Mouse (Mus musculus) heart, postnatal 0 days (tissue): ENCODE data around the gene 2310022A10Rik. TPM values are rescaled to one million over a fixed set of nuclear protein-coding genes. Genes with fewer than 3 reads are reported as not detected.

Experiments used
- ATAC-seq: fragments of 200-750 bp; cut with Nextera tagmentation; 2 replicates; pipeline ENCODE4 v1.8.0; 2017; ENCODE audit warnings: low read depth, moderate number of reproducible peaks, moderate library complexity; ENCODE audit not compliant: insufficient read depth
- DNase-seq: peaks from one replicate; pipeline ENCODE4 v3.0.0-alpha.2; 2016; ENCODE audit warnings: low spot score
- H3K27ac ChIP-seq: fragments of 300-500 bp; sonication (generic); 2 replicates; pipeline ENCODE4 v1.5.1; 2014; ENCODE audit warnings: low read depth, mild to moderate bottlenecking
- H3K27me3 ChIP-seq: fragments of 300-500 bp; sonication (generic); 2 replicates; pipeline ENCODE4 v1.6.1; 2014; ENCODE audit warnings: low read length, mixed read lengths; ENCODE audit not compliant: control insufficient read depth, insufficient read depth
- H3K36me3 ChIP-seq: fragments of 300-500 bp; sonication (generic); replicated peaks from 2 replicates; pipeline ENCODE4 v1.6.1; 2014; ENCODE audit warnings: low read length, mixed read lengths; ENCODE audit not compliant: control insufficient read depth, insufficient read depth
- H3K4me1 ChIP-seq: fragments of 300-500 bp; sonication (generic); 2 replicates; pipeline ENCODE4 v1.6.1; 2014; ENCODE audit warnings: antibody characterized with exemption; ENCODE audit not compliant: control insufficient read depth, insufficient read depth
- H3K4me2 ChIP-seq: fragments of 300-500 bp; sonication (generic); 2 replicates; pipeline ENCODE4 v1.6.1; 2014; ENCODE audit warnings: low read depth, mild to moderate bottlenecking, low read length, moderate library complexity
- H3K4me3 ChIP-seq: fragments of 300-500 bp; sonication (generic); 2 replicates; pipeline ENCODE4 v1.5.1; 2014; ENCODE audit warnings: low read depth, low read length
- H3K9ac ChIP-seq: fragments of 300-500 bp; sonication (generic); replicated peaks from 2 replicates; pipeline ENCODE4 v1.6.1; 2014; ENCODE audit warnings: low read depth, low read length, mixed read lengths
- H3K9me3 ChIP-seq: fragments of 300-500 bp; sonication (generic); replicated peaks from 2 replicates; pipeline ENCODE4 v1.6.1; 2016; ENCODE audit warnings: low read length; ENCODE audit not compliant: control insufficient read depth
- CTCF ChIP-seq: IDR thresholded peaks from 2 replicates; pipeline ENCODE4 v1.5.1; 2016; ENCODE audit warnings: antibody characterized with exemption, control low read depth, low read depth
- EP300 ChIP-seq: IDR thresholded peaks from 2 replicates; pipeline ENCODE4 v1.6.1; 2016; ENCODE audit warnings: antibody characterized with exemption, low read depth
- WGBS: fragments of 180-500 bp; shearing (Covaris S2); extraction: QIAGEN DNeasy Blood & Tissue Kit; methylation state at CpG from one replicate; pipeline ENCODE4 v1.1.7; 2014; 5-methylcytosine and 5-hydroxymethylcytosine counted together
- polyA plus RNA-seq: library from polyadenylated mRNA; unstranded; fragments of >200 nt; fragmentation: Nextera tagmentation; extraction: Ambion mirVana; gene quantifications from 2 replicates; pipeline ENCODE4 v1.2.1, GENCODE M21; 2015
- total RNA-seq: library from RNA; depleted of rRNA; stranded (reverse); fragments of >200 nt; gene quantifications from 2 replicates; pipeline ENCODE4 v1.2.3, GENCODE M21; 2014; ENCODE audit warnings: low replicate concordance

Gene 2310022A10Rik
- total and polyA plus RNA-seq, 2 experiments from 2014 or later: 3.8 to 39.7 TPM

DNA sequence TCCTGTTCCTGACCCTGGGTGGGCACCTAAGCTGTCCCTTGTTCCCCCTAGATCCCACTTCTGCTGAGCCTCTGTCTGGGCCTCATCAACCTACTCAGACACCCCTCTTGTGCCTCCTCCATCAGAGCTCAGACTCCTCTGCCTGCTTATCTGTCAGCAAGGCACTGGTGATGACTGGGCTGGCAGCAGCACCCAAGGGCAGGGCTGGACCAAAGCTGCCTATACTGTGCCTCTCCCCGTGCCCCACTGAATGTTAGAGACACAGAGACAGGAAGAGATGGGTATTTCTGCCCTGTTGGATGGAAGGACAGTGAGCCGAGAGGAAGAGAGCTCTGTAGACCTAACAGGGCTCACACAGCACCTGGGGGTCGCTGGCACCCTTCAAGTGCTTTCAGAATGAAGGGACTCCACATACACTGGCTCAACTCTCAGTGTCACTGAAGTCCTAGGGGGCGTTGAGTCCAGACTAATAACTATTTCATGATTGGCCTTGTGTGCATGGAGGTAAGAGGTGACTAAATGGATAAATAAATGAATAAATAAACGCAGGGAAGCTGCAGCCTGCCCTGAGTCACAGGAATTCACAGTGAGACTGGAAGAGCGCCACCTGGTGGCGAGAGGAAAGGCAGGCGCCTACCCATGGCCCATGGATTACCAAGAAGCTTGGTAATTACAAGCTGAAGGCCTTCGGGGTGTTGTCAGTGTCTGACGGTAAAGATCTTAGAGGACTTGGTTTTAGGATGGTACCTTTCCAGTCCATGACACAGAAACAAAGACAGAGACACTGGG, 26.8 kb upstream of the 2310022A10Rik start:
- no peak overlapping the region for H3K4me3 ChIP-seq
- H3K9me3 ChIP-seq: no peaks in the 10 kb centered on the region
- no peak overlapping the region for H3K27ac ChIP-seq
- DNase-seq: peak; percentile 79
- TF ChIP-seq CTCF (peak; percentile 96), EP300 (no peak)
- 20% methylated on average over 10 of the region's 10 CpGs for WGBS
- no peak overlapping the region for H3K4me2 ChIP-seq
- H3K27me3 ChIP-seq: no peaks in the 10 kb centered on the region
- H3K36me3 ChIP-seq: 0 out of 2 replicates have a peak, but pooled peaks cover 2% of the 10 kb centered on the region
- no peak overlapping the region for H3K9ac ChIP-seq
- ATAC-seq: peak; percentile 72
- H3K4me1 ChIP-seq: no peaks in the 10 kb centered on the region; the same call in 1 of the 2 replicates

DNA sequence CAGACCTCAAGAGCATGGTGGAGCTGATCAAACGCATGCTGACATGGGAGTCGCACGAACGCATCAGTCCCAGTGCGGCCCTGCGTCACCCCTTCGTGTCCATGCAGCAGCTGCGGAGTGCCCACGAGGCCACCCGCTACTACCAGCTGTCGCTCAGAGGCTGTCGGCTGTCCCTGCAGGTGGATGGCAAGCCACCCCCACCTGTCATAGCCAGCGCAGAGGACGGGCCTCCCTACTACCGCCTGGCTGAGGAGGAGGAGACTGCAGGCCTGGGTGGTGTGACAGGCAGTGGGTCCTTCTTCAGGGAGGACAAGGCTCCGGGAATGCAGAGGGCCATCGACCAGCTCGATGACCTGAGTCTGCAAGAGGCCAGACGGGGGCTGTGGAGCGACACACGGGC, 24.0 kb upstream of the 2310022A10Rik start:
- no peaks in the 10 kb centered on the region; the same call in 1 of the 2 replicates for H3K4me1 ChIP-seq
- 82% methylated on average over 21 of the region's 21 CpGs for WGBS
- H3K36me3 ChIP-seq: 0 out of 2 replicates have a peak, but pooled peaks cover 18% of the 10 kb centered on the region
- TF ChIP-seq CTCF (no peak), EP300 (no peak)
- DNase-seq: no peak
- H3K4me2 ChIP-seq: no peak overlapping the region
- no peak overlapping the region for H3K9ac ChIP-seq
- no peak for ATAC-seq
- H3K27me3 ChIP-seq: no peaks in the 10 kb centered on the region
- no peak overlapping the region for H3K27ac ChIP-seq
- H3K4me3 ChIP-seq: no peak overlapping the region
- no peaks in the 10 kb centered on the region for H3K9me3 ChIP-seq

DNA sequence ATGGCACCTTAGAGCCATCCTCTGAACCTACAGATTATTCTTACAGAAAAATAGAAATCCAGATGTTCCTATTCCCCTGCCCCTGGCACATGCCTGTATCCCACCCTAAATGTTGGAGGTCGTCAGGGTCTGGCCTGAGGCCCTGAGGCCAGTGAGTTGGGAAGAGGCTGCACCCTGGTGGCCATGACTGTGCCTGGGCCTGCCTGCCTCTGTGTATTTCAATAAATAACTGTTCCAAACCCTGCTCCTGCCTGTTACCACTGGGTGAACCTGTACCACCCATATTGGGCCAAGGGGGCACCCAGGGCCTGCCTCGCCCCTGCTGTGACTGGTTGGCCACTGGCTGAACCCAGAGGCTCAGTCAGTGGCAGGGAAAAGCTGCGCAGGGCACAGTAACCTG, 22.1 kb upstream of the 2310022A10Rik start:
- Histone ChIP-seq H3K9me3 (no peaks in the 10 kb centered on the region), H3K9ac (no peak overlapping the region), H3K4me3 (no peak overlapping the region), H3K27me3 (no peaks in the 10 kb centered on the region), H3K4me2 (no peak overlapping the region), H3K27ac (no peak overlapping the region), H3K4me1 (no peaks in the 10 kb centered on the region; the same call in 1 of the 2 replicates), H3K36me3 (peaks cover 27% of the 10 kb centered on the region; the same call in 1 of the 2 replicates)
- 73% methylated on average over 3 of the region's 3 CpGs for WGBS
- DNase-seq (no peak), ATAC-seq (no peak)
- peak; percentile 25 for TF ChIP-seq CTCF
- TF ChIP-seq EP300: no peak

DNA sequence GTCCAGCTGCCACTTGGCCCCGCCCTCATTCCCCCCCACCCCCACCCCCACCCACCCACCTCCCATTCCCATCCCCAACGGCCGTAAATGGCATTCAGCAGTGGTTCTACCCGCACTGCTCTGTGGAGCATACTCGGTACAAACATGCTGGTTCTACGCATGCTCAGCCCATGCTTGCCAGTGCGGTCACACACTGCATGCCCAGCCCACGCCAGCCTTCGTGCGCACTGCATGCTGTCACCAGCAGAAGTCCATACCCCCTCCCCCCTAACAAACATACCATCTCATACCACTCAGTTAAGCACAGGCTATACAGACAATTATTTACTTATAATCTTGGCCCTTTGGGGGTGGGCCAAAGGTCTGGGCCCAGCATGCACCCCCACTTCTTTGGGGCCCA, 21.3 kb upstream of the 2310022A10Rik start:
- no peak for DNase-seq
- no peak overlapping the region for H3K9ac ChIP-seq

DNA sequence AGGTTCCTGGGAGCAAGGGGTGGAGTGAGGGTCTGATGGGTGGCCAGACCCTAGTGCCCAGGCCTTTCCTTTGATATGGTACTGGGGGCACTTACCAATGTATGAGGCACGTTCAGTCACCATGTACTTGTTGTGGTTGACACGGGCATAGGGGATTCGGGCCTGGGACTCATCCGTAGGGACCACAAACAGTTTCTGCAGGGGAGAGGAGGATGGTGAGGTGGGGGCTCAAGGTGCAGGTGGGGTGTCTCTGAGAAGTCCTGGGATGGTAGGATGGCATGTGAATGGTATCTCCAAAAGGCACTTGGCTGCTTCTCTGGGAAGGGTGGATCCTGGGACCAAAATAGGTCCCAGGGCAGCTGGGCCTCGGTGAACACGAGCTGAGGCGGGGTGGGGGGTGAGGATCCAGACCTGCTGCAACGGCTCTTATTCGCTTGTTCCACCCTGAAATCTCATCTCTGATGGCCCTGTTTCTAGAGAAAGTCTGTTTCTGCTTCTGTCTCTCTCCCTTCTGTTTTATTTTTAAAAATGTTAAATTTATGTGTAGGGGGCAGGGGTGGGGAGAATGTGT, 20.5 kb upstream of the 2310022A10Rik start:
- no peaks in the 10 kb centered on the region for H3K4me1 ChIP-seq
- no peak for ATAC-seq
- no peak overlapping the region for H3K27ac ChIP-seq
- TF ChIP-seq CTCF (no peak), EP300 (no peak)
- H3K4me3 ChIP-seq: no peak overlapping the region
- H3K36me3 ChIP-seq: peaks cover 36% of the 10 kb centered on the region; the same call in 1 of the 2 replicates
- DNase-seq: no peak
- WGBS: 60% methylated on average over 9 of the region's 9 CpGs
- no peaks in the 10 kb centered on the region for H3K27me3 ChIP-seq
- no peaks in the 10 kb centered on the region for H3K9me3 ChIP-seq
- no peak overlapping the region; the same call in 1 of the 2 replicates for H3K9ac ChIP-seq
- no peak overlapping the region for H3K4me2 ChIP-seq

More for the DNA sequence above, 21.3 kb upstream of the 2310022A10Rik start:
- no peak for TF ChIP-seq EP300
- TF ChIP-seq CTCF: no peak
- no peaks in the 10 kb centered on the region for H3K9me3 ChIP-seq
- ATAC-seq: no peak
- H3K27me3 ChIP-seq: no peaks in the 10 kb centered on the region
- 88% methylated on average over 10 of the region's 10 CpGs for WGBS
- no peaks in the 10 kb centered on the region for H3K4me1 ChIP-seq
- no peak overlapping the region for H3K27ac ChIP-seq
- H3K4me2 ChIP-seq: no peak overlapping the region
- H3K4me3 ChIP-seq: no peak overlapping the region
- peaks cover 34% of the 10 kb centered on the region; the same call in 1 of the 2 replicates for H3K36me3 ChIP-seq
